9 mouse cellular contexts compared by ENCODE assay signal in genomic region chr9:37460961-37461340, GRCm38 (mm10). TPM values are rescaled to one million over a fixed set of nuclear protein-coding genes. Genes with fewer than 3 reads are reported as not detected.
DNase-seq lines count a peak whose midpoint lies in the region; ATAC-seq and TF ChIP-seq lines count a peak whose summit lies in the region.
"Had no signal": no experiment of that assay in that cellular context is flagged by ENCODE, and none has a peak within 500 bp of the region (broad histone marks: within the 10 kb centered on the region; RNA-seq: fewer than 3 reads in every experiment).

No protein-coding gene starts in this region.

- WGBS in kidney, postnatal 0 days: 6% methylated on average over 5 of the region's 5 CpGs
- WGBS in embryonic facial prominence, embryonic 13.5 days: 6% methylated on average over 5 of the region's 5 CpGs
- 5% methylated on average over 5 of the region's 5 CpGs for WGBS in hindbrain, embryonic 15.5 days
- 4% methylated on average over 5 of the region's 5 CpGs for WGBS in midbrain, embryonic 16.5 days

- no peak overlapping the region for H3K9ac ChIP-seq in kidney, postnatal 0 days (ENCODE audit: low read depth, low read length)
- peak overlapping the region; percentile 61; the same call in 1 of the 2 replicates for H3K9ac ChIP-seq in embryonic facial prominence, embryonic 13.5 days
- H3K9ac ChIP-seq in hindbrain, embryonic 15.5 days: peak overlapping the region; percentile 66
- peak overlapping the region; percentile 92 for H3K9ac ChIP-seq in midbrain, embryonic 16.5 days (ENCODE audit: low read depth, low read length)

- TF ChIP-seq CTCF in kidney, postnatal 0 days (IDR thresholded peaks at IDR 0.05; ENCODE audit: low read depth): no peak

- H3K36me3 ChIP-seq in kidney, postnatal 0 days (ENCODE audit: insufficient read depth, low read length): no peaks in the 10 kb centered on the region
- H3K36me3 ChIP-seq in embryonic facial prominence, embryonic 13.5 days: no peaks in the 10 kb centered on the region
- H3K36me3 ChIP-seq in hindbrain, embryonic 15.5 days: no peaks in the 10 kb centered on the region
- no peaks in the 10 kb centered on the region for H3K36me3 ChIP-seq in midbrain, embryonic 16.5 days (ENCODE audit: control insufficient read depth, insufficient read depth, low read length)

- no peak for DNase-seq in kidney, postnatal 0 days (ENCODE audit: low spot score)
- no peak for DNase-seq in kidney, adult 8-10 months
- no peak for DNase-seq in ovary, postnatal 10 days (ENCODE audit: low spot score)
- no peak for DNase-seq in gastrocnemius, adult 8-10 months (ENCODE audit: low spot score in 2 of 2)
- no peak for DNase-seq in layer of hippocampus, postnatal 36 days

- peak overlapping the region; percentile 79 for H3K4me2 ChIP-seq in kidney, postnatal 0 days (ENCODE audit: low read length)
- peak overlapping the region; percentile 98 for H3K4me2 ChIP-seq in embryonic facial prominence, embryonic 13.5 days
- H3K4me2 ChIP-seq in hindbrain, embryonic 15.5 days: peak overlapping the region; percentile 95
- peak overlapping the region; percentile 95 for H3K4me2 ChIP-seq in midbrain, embryonic 16.5 days (ENCODE audit: low read length)

- peak overlapping the region; percentile 44 for H3K4me3 ChIP-seq in kidney, postnatal 0 days (replicated peaks; ENCODE audit: low read depth, low read length)
- H3K4me3 ChIP-seq in embryonic facial prominence, embryonic 13.5 days: peak overlapping the region; percentile 54
- H3K4me3 ChIP-seq in hindbrain, embryonic 15.5 days: peak overlapping the region; percentile 59
- peak overlapping the region; percentile 64 for H3K4me3 ChIP-seq in midbrain, embryonic 16.5 days (ENCODE audit: low read depth, low read length)

- peaks cover 59% of the 10 kb centered on the region for H3K27me3 ChIP-seq in kidney, postnatal 0 days (ENCODE audit: insufficient read depth, low read length)
- peaks cover 82% of the 10 kb centered on the region for H3K27me3 ChIP-seq in embryonic facial prominence, embryonic 13.5 days
- H3K27me3 ChIP-seq in hindbrain, embryonic 15.5 days: 0 out of 2 replicates have a peak, but pooled peaks cover 6% of the 10 kb centered on the region
- H3K27me3 ChIP-seq in midbrain, embryonic 16.5 days (ENCODE audit: control insufficient read depth, insufficient read depth, low read depth, low read length): peaks cover 13% of the 10 kb centered on the region

- no peaks in the 10 kb centered on the region; the same call in none of the 2 replicates for H3K4me1 ChIP-seq in kidney, postnatal 0 days (replicated peaks; ENCODE audit: insufficient read depth, low read length)
- peaks cover 23% of the 10 kb centered on the region for H3K4me1 ChIP-seq in embryonic facial prominence, embryonic 13.5 days
- H3K4me1 ChIP-seq in hindbrain, embryonic 15.5 days (replicated peaks): peaks cover 47% of the 10 kb centered on the region
- H3K4me1 ChIP-seq in midbrain, embryonic 16.5 days (ENCODE audit: control insufficient read depth, insufficient read depth, low read length): peaks cover 24% of the 10 kb centered on the region

- no peak for ATAC-seq in kidney, postnatal 0 days (replicated peaks; ENCODE audit: low FRiP score, low read depth)
- ATAC-seq in embryonic facial prominence, embryonic 13.5 days (ENCODE audit: insufficient number of reproducible peaks, insufficient read depth, low FRiP score, low TSS enrichment, low read depth): no peak
- 0 out of 2 replicates have a peak, but pooled peaks have one; percentile 2 for ATAC-seq in hindbrain, embryonic 15.5 days (ENCODE audit: low FRiP score, low read depth)
- no peak for ATAC-seq in midbrain, embryonic 16.5 days

- no peaks in the 10 kb centered on the region for H3K9me3 ChIP-seq in kidney, postnatal 0 days (replicated peaks; ENCODE audit: low read length)
- no peaks in the 10 kb centered on the region for H3K9me3 ChIP-seq in embryonic facial prominence, embryonic 13.5 days
- no peaks in the 10 kb centered on the region for H3K9me3 ChIP-seq in hindbrain, embryonic 15.5 days
- H3K9me3 ChIP-seq in midbrain, embryonic 16.5 days (replicated peaks; ENCODE audit: control insufficient read depth, low read length, poor library complexity, severe bottlenecking): no peaks in the 10 kb centered on the region

- no peak overlapping the region for H3K27ac ChIP-seq in kidney, postnatal 0 days
- H3K27ac ChIP-seq in embryonic facial prominence, embryonic 13.5 days: no peak overlapping the region
- H3K27ac ChIP-seq in hindbrain, embryonic 15.5 days (replicated peaks): peak overlapping the region; percentile 83
- H3K27ac ChIP-seq in midbrain, embryonic 16.5 days (ENCODE audit: low read length): peak overlapping the region; percentile 84

RNA-seq across cellular contexts. Expression of gene Robo3, which starts 27.9 kb away (rescaled TPM):
- polyA plus RNA-seq in kidney, postnatal 0 days (2015; fragmentation: Nextera tagmentation; extraction: Ambion mirVana): 0.25 and 0.51 TPM in 2 replicates
- 0.44 and 0.62 TPM in 2 replicates for polyA plus RNA-seq in embryonic facial prominence, embryonic 13.5 days (2015; fragmentation: Nextera tagmentation; extraction: Ambion mirVana)
- 13.0 and 14.1 TPM in 2 replicates for polyA plus RNA-seq in hindbrain, embryonic 15.5 days (2015; fragmentation: Nextera tagmentation; extraction: Ambion mirVana)
- 4.2 and 17.6 TPM in 2 replicates for polyA plus RNA-seq in midbrain, embryonic 16.5 days (2015; fragmentation: Nextera tagmentation; extraction: Ambion mirVana)
- total RNA-seq in gastrocnemius, adult 8-10 months (2022): not detected
- 10 to 100 TPM; 13.9 to 14.3 TPM for total RNA-seq in layer of hippocampus, postnatal 36 days (2021)
- total RNA-seq: heart, postnatal 14 days had no signal

RNA-seq across cellular contexts. Expression of gene Msantd2, which starts 28.2 kb away (rescaled TPM):
- 15.1 and 16.9 TPM in 2 replicates for polyA plus RNA-seq in kidney, postnatal 0 days (2015; fragmentation: Nextera tagmentation; extraction: Ambion mirVana)
- polyA plus RNA-seq in embryonic facial prominence, embryonic 13.5 days (2015; fragmentation: Nextera tagmentation; extraction: Ambion mirVana): 31.1 and 34.9 TPM in 2 replicates
- 27.9 and 29.7 TPM in 2 replicates for polyA plus RNA-seq in hindbrain, embryonic 15.5 days (2015; fragmentation: Nextera tagmentation; extraction: Ambion mirVana)
- polyA plus RNA-seq in midbrain, embryonic 16.5 days (2015; fragmentation: Nextera tagmentation; extraction: Ambion mirVana): 34.8 and 35.0 TPM in 2 replicates
- total RNA-seq in gastrocnemius, adult 8-10 months (2022): 1 to 10 TPM; 2.2 to 3.2 (median 2.3) TPM
- 10 to 100 TPM; 21.9 to 27.5 TPM for total RNA-seq in layer of hippocampus, postnatal 36 days (2021)

RNA-seq across cellular contexts. Expression of gene Robo4, which starts 59.3 kb away (rescaled TPM):
- 17.5 and 19.4 TPM in 2 replicates for polyA plus RNA-seq in kidney, postnatal 0 days (2015; fragmentation: Nextera tagmentation; extraction: Ambion mirVana)
- polyA plus RNA-seq in embryonic facial prominence, embryonic 13.5 days (2015; fragmentation: Nextera tagmentation; extraction: Ambion mirVana): 9.5 and 10.1 TPM in 2 replicates
- 4.6 and 8.2 TPM in 2 replicates for polyA plus RNA-seq in hindbrain, embryonic 15.5 days (2015; fragmentation: Nextera tagmentation; extraction: Ambion mirVana)
- polyA plus RNA-seq in midbrain, embryonic 16.5 days (2015; fragmentation: Nextera tagmentation; extraction: Ambion mirVana): 4.2 and 5.5 TPM in 2 replicates
- 1 to 10 TPM; 6.8 to 9.2 (median 7.1) TPM for total RNA-seq in gastrocnemius, adult 8-10 months (2022)
- 1 to 10 TPM; 5.4 to 7.0 TPM for total RNA-seq in layer of hippocampus, postnatal 36 days (2021)

Comparison
In these comparisons a context has a peak if more than half of its experiments do, and no peak if none do; other contexts are left out.
1. H3K27ac ChIP-seq: peak in hindbrain, embryonic 15.5 days (single experiment) and midbrain, embryonic 16.5 days (single experiment); none in kidney, postnatal 0 days (single experiment) and embryonic facial prominence, embryonic 13.5 days (single experiment).
2. Peak in every context shown above with its lines, with median percentiles within 50 percentile points of each other: H3K4me2 ChIP-seq and H3K4me3 ChIP-seq.